Mouse (Mus musculus): ENCODE data around the gene Coro2b.

DNA sequence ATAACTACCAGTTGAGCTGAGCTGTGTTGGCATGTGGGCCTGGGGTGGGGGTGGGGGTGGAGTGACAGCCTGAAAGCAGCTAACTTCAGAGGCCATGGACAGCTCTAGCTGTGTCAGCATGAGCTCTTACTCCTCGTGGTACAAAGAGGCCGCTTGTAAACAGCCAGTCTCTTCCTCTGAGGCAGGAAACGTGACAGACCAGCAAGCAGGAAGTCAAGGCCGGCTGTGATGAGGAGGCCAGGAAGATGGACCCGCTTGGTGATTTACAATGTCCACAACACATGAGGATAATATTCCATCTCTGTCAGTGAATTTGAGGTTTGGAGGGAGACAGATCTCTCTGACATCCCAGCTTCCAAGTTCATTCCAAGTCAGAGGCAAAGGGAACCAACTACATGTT lies 111.6 kb downstream of the Coro2b start:
- TF ChIP-seq CTCF (IDR thresholded peaks at IDR 0.05; ENCODE audit: insufficient read depth, low read depth, low read length): no peak
- no peak for TF ChIP-seq POLR2A (IDR thresholded peaks at IDR 0.05; ENCODE audit: insufficient read depth, low read depth, low read length)

Measured in olfactory bulb, adult 2 months (tissue).